Mouse (Mus musculus) erythroblast, embryonic 14.5 days (primary cell): ENCODE results near the gene Tut1. TPM values are rescaled to one million over a fixed set of nuclear protein-coding genes. Genes with fewer than 3 reads are reported as not detected.
A peak's percentile ranks its signal among the peaks of the same experiment; 100 is the strongest.
"Not testable (repeated sequence)": the region's sequence is repeated elsewhere in the genome, so short reads cannot be mapped to it uniquely, and the experiment has no call there.

Source experiments
- H3K27me3 ChIP-seq: 2 replicates; pipeline ENCODE4 v1.6.1; 2012; ENCODE audit warnings: inconsistent platforms; ENCODE audit not compliant: control insufficient read depth
- H3K36me3 ChIP-seq: 2 replicates; pipeline ENCODE4 v1.6.1; 2012; ENCODE audit warnings: mild to moderate bottlenecking, inconsistent platforms; ENCODE audit not compliant: control insufficient read depth
- H3K4me1 ChIP-seq: 2 replicates; pipeline ENCODE4 v1.6.1; 2012; ENCODE audit warnings: inconsistent platforms; ENCODE audit not compliant: control insufficient read depth
- H3K4me3 ChIP-seq: replicated peaks from 2 replicates; pipeline ENCODE3; 2012; ENCODE audit warnings: moderate library complexity, mild to moderate bottlenecking, inconsistent platforms
- H3K9me3 ChIP-seq: 2 replicates; pipeline ENCODE4 v1.6.1; 2012; ENCODE audit warnings: low read length, inconsistent platforms, mixed read lengths; ENCODE audit not compliant: control insufficient read depth
- GATA1 ChIP-seq: IDR thresholded peaks from 2 replicates; pipeline ENCODE4 v1.6.1; 2012; ENCODE audit warnings: low read length, inconsistent platforms, mixed read lengths
- TAL1 ChIP-seq: IDR thresholded peaks from 3 replicates; pipeline ENCODE4 v1.6.1; 2012; ENCODE audit warnings: low read length, inconsistent platforms, mixed read lengths
- polyA plus RNA-seq: library from polyadenylated mRNA; stranded (reverse); fragments of >175 nt; gene quantifications from 2 replicates; pipeline ENCODE4 v1.2.3, GENCODE M21; 2012

Tut1 gene
- polyA plus RNA-seq, 1 experiment: 1.6 TPM

- no peak for TF ChIP-seq GATA1
- no peak for TF ChIP-seq TAL1
- no peak overlapping the region for H3K4me3 ChIP-seq
- no peaks in the 10 kb centered on the region for H3K27me3 ChIP-seq
- H3K36me3 ChIP-seq: peaks cover 86% of the 10 kb centered on the region
- no peaks in the 10 kb centered on the region for H3K9me3 ChIP-seq
- H3K4me1 ChIP-seq: peaks cover 22% of the 10 kb centered on the region
Observed at GRCm38 (mm10) chr19:8962256-8962655, 8.6 kb downstream of the Tut1 start.

- Histone ChIP-seq H3K4me3 (no peak overlapping the region), H3K9me3 (no peaks in the 10 kb centered on the region), H3K4me1 (peaks cover 43% of the 10 kb centered on the region), H3K27me3 (no peaks in the 10 kb centered on the region), H3K36me3 (peaks cover 79% of the 10 kb centered on the region)
- no peak for TF ChIP-seq GATA1
- TF ChIP-seq TAL1: no peak
Observed at GRCm38 (mm10) chr19:8965075-8965474, 11.4 kb downstream of the Tut1 start.

- no peaks in the 10 kb centered on the region for H3K9me3 ChIP-seq
- H3K36me3 ChIP-seq: peaks cover 79% of the 10 kb centered on the region
- H3K4me1 ChIP-seq: peaks cover 46% of the 10 kb centered on the region
- peak overlapping the region; percentile 77 for H3K4me3 ChIP-seq
- TF ChIP-seq GATA1 (no peak), TAL1 (no peak)
- no peaks in the 10 kb centered on the region for H3K27me3 ChIP-seq
Observed at GRCm38 (mm10) chr19:8965771-8966170, 12.1 kb downstream of the Tut1 start.

- peaks cover 49% of the 10 kb centered on the region for H3K4me1 ChIP-seq
- peak overlapping the region; percentile 77 for H3K4me3 ChIP-seq
- peaks cover 79% of the 10 kb centered on the region for H3K36me3 ChIP-seq
- no peaks in the 10 kb centered on the region for H3K9me3 ChIP-seq
- no peaks in the 10 kb centered on the region for H3K27me3 ChIP-seq
- TF ChIP-seq TAL1: no peak
- TF ChIP-seq GATA1: no peak
Observed at GRCm38 (mm10) chr19:8966198-8966589, 12.5 kb downstream of the Tut1 start.

GRCm38 (mm10) chr19:8966590-8967372 is 13.1 kb downstream of the Tut1 start, which contains the start of gene Eef1g:
Gene Eef1g, plus strand, starts transcription at chr19:8967041.
- Histone ChIP-seq H3K4me1 (peaks cover 50% of the 10 kb centered on the region), H3K27me3 (no peaks in the 10 kb centered on the region), H3K9me3 (no peaks in the 10 kb centered on the region), H3K4me3 (peak within 1 kb of the TSS; percentile 77), H3K36me3 (peaks cover 79% of the 10 kb centered on the region)
- TF ChIP-seq GATA1: no peak

GRCm38 (mm10) chr19:8967373-8967743 is 13.7 kb downstream of the Tut1 start:
- Histone ChIP-seq H3K27me3 (no peaks in the 10 kb centered on the region), H3K4me3 (peak overlapping the region; percentile 77), H3K36me3 (peaks cover 79% of the 10 kb centered on the region), H3K9me3 (no peaks in the 10 kb centered on the region), H3K4me1 (peaks cover 50% of the 10 kb centered on the region)
- TF ChIP-seq TAL1 (no peak), GATA1 (no peak)

- H3K4me1 ChIP-seq: peaks cover 50% of the 10 kb centered on the region
Observed at GRCm38 (mm10) chr19:8967893-8968292, 14.2 kb downstream of the Tut1 start.

GRCm38 (mm10) chr19:8972491-8972890 is 18.8 kb downstream of the Tut1 start:
- not testable (repeated sequence) for H3K9me3 ChIP-seq, H3K27me3 ChIP-seq, H3K4me3 ChIP-seq
- Histone ChIP-seq H3K4me1 (peaks cover 30% of the 10 kb centered on the region), H3K36me3 (peaks cover 91% of the 10 kb centered on the region)

More at GRCm38 (mm10) chr19:8967893-8968292, 14.2 kb downstream of the Tut1 start:
- H3K27me3 ChIP-seq: no peaks in the 10 kb centered on the region
- H3K36me3 ChIP-seq: peaks cover 79% of the 10 kb centered on the region
- TF ChIP-seq GATA1: no peak
- TF ChIP-seq TAL1: no peak
- H3K4me3 ChIP-seq: peak overlapping the region; percentile 77
- no peaks in the 10 kb centered on the region for H3K9me3 ChIP-seq

- H3K4me3 ChIP-seq: no peak overlapping the region
- H3K9me3 ChIP-seq: no peaks in the 10 kb centered on the region
- TF ChIP-seq GATA1: no peak
- TF ChIP-seq TAL1: no peak
- peaks cover 100% of the 10 kb centered on the region for H3K36me3 ChIP-seq
- H3K4me1 ChIP-seq: peaks cover 12% of the 10 kb centered on the region
- no peaks in the 10 kb centered on the region for H3K27me3 ChIP-seq
Observed at GRCm38 (mm10) chr19:8974638-8975037, 21.0 kb downstream of the Tut1 start.

GRCm38 (mm10) chr19:8975491-8975890 is 21.8 kb downstream of the Tut1 start:
- TF ChIP-seq GATA1: no peak
- no peak for TF ChIP-seq TAL1
- H3K4me1 ChIP-seq: peaks cover 10% of the 10 kb centered on the region
- H3K27me3 ChIP-seq: no peaks in the 10 kb centered on the region
- H3K9me3 ChIP-seq: no peaks in the 10 kb centered on the region
- no peak overlapping the region for H3K4me3 ChIP-seq
- peaks cover 100% of the 10 kb centered on the region for H3K36me3 ChIP-seq
